Mouse (Mus musculus) hematopoietic stem cell, adult 5-6 weeks (primary cell): ENCODE data around the gene Steap1. TPM values are rescaled to one million over a fixed set of nuclear protein-coding genes. Genes with fewer than 3 reads are reported as not detected.

Experiments
- ATAC-seq, 2 experiments: fragments of 125-278 bp in 1 of 2; replicated peaks in 1 of 2; 2 replicates each; pipeline ENCODE4 v1.8.0; 2016 to 2017; ENCODE audit warnings: inconsistent platforms in 2 of 2, mild to moderate bottlenecking in 2 of 2, moderate number of reproducible peaks in 2 of 2, low read depth in 1 of 2, moderate TSS enrichment in 1 of 2; ENCODE audit not compliant: low FRiP score in 2 of 2, poor library complexity in 2 of 2, severe bottlenecking in 2 of 2, insufficient read depth in 1 of 2, low TSS enrichment in 1 of 2
- total RNA-seq: library from RNA; stranded (forward); fragments of 172-1452, 232-1000 nt; gene quantifications from 2 replicates; pipeline ENCODE4 v1.2.3, GENCODE M21; 2017

Gene Steap1
- total RNA-seq, 1 experiment from 2014 or later: not detected

GRCm38 (mm10) chr5:5693541-5693955 lies 55.6 kb downstream of the Steap1 start:
- ATAC-seq: no peak

DNA sequence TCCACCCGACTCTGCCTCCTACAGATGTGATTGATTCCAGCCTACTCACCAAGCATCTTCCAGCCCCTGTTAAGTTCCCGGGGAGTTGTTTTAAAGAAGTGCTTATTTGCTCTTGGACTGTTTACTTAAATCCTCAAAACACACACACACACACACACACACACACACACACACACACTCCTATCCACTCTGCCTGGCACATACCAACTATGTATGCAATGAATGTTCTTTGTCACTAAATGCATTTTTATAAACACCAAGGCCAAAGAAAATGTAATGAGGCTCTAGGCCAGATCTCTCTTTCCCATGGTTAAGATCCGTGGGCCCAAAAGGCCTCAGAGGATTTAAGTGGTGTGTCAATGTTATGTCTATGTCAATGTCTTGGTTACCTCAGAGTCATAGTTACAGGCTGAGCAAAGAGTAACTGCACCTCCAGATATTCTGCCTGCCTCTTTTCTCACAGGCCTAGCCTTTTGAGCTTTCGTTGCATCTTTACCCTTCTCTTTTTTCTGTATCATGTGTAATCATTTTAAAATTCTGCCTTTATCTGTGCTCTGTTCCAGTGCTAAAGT lies 56.9 kb downstream of the Steap1 start:
- ATAC-seq: no peak

DNA sequence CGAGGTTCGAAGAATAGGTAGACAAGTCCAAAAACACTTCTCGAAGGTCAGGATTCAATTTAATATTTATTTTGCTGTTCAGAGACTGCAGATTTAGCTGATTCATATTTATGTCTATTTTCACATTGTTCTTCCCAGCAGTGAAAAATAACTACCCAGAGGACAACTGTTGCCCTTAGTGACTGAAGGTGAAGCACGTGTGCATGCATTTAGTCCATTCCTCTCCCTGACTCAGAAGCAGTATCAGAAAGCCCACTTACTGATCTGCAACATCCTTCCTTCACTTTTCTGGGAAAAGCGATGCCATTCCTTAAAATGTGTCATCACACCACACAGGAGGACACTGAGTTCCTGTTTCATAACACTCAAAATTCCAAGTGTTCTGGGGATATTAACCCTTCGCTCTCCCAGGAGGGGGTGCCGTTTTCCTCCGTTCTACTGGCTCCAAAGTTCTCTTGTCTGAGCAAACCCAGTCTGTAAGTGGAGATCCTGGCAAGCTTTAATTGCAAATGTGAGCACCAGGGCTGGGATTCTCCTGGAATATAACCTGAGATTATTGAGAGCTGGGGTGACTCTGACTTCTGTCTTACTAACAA lies 60.1 kb downstream of the Steap1 start:
- ATAC-seq: no peak

DNA sequence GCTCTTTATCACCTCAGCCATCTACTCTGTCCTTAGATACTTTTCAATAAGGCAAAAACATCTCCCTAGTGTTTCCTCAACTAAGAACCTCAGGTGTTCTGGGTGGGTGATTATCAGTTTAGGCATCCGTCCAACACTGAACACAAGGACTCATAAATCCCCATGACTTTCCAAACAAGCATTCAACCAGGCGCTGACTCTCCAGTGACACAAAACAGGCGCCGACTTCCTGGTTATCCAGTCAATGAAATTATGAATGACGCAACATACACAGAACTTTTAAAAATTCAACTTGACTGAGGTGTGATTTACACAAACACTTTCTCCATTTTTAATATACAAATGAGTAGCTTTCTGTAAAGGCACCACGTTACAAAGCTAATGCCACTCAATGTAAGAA lies 60.9 kb downstream of the Steap1 start:
- ATAC-seq: no peak

- ATAC-seq: no peak
Measured at GRCm38 (mm10) chr5:5686973-5687372, 62.2 kb downstream of the Steap1 start.

Other genes starting within 250 kb of the Steap1 start
- gene Cldn12, start 234.4 kb downstream of the Steap1 start, total RNA-seq: 12.8 and 12.9 TPM in 2 replicates
- 31.6 and 38.6 TPM in 2 replicates for gene Gtpbp10, start 189.8 kb downstream of the Steap1 start, total RNA-seq
- not detected in 2 replicates for gene Gm8773, start 175.5 kb downstream of the Steap1 start, total RNA-seq
- gene Cfap69, start 85.1 kb downstream of the Steap1 start, total RNA-seq: 0.63 TPM in 1 of 2 replicates, not detected in the other
- gene Steap2, start 54.7 kb downstream of the Steap1 start, total RNA-seq: not detected in 2 replicates